Mouse (Mus musculus): ENCODE data around the gene Rel.

Gene Rel

GRCm38 (mm10) chr11:23746102-23746501 lies 24.7 kb downstream of the Rel start:
- no peak for DNase-seq (ENCODE audit: low read depth in 2 of 2, low spot score in 2 of 2)

- DNase-seq (ENCODE audit: low read depth in 2 of 2, low spot score in 2 of 2), result no peak
These were observed 26.4 kb downstream of the Rel start for GRCm38 (mm10) chr11:23744352-23744751.

- DNase-seq (ENCODE audit: low read depth in 2 of 2, low spot score in 2 of 2), result no peak
These were observed 29.4 kb downstream of the Rel start for GRCm38 (mm10) chr11:23741386-23741785.

GRCm38 (mm10) chr11:23740895-23741294 lies 29.9 kb downstream of the Rel start:
- no peak for DNase-seq (ENCODE audit: low read depth in 2 of 2, low spot score in 2 of 2)

GRCm38 (mm10) chr11:23735820-23736470 lies 34.8 kb downstream of the Rel start:
- DNase-seq (ENCODE audit: low read depth in 2 of 2, low spot score in 2 of 2), result no peak

GRCm38 (mm10) chr11:23734749-23735286 lies 36.0 kb downstream of the Rel start:
- no peak for DNase-seq (ENCODE audit: low read depth in 2 of 2, low spot score in 2 of 2)

GRCm38 (mm10) chr11:23732840-23733239 lies 37.9 kb downstream of the Rel start:
- no peak for DNase-seq (ENCODE audit: low read depth in 2 of 2, low spot score in 2 of 2)

GRCm38 (mm10) chr11:23730120-23730519 lies 40.6 kb downstream of the Rel start:
- no peak for DNase-seq (ENCODE audit: low read depth in 2 of 2, low spot score in 2 of 2)

- DNase-seq (ENCODE audit: low read depth in 2 of 2, low spot score in 2 of 2), result no peak
These were observed 42.6 kb downstream of the Rel start for GRCm38 (mm10) chr11:23728186-23728585.

GRCm38 (mm10) chr11:23726441-23726840 lies 44.3 kb downstream of the Rel start:
- DNase-seq (ENCODE audit: low read depth in 2 of 2, low spot score in 2 of 2), result no peak

GRCm38 (mm10) chr11:23725850-23726249 lies 44.9 kb downstream of the Rel start:
- no peak for DNase-seq (ENCODE audit: low read depth in 2 of 2, low spot score in 2 of 2)

- DNase-seq (ENCODE audit: low read depth in 2 of 2, low spot score in 2 of 2), result no peak
These were observed 48.4 kb downstream of the Rel start for GRCm38 (mm10) chr11:23722326-23722725.

- DNase-seq (ENCODE audit: low read depth in 2 of 2, low spot score in 2 of 2), result no peak
These were observed 50.9 kb downstream of the Rel start for GRCm38 (mm10) chr11:23719825-23720224.

- DNase-seq (ENCODE audit: low read depth in 2 of 2, low spot score in 2 of 2), result no peak
These were observed 51.9 kb downstream of the Rel start for GRCm38 (mm10) chr11:23718856-23719255.

GRCm38 (mm10) chr11:23712299-23712698 lies 58.5 kb downstream of the Rel start:
- no peak for DNase-seq (ENCODE audit: low read depth in 2 of 2, low spot score in 2 of 2)

GRCm38 (mm10) chr11:23704604-23705294 lies 66.0 kb downstream of the Rel start:
- no peak for DNase-seq (ENCODE audit: low read depth in 2 of 2, low spot score in 2 of 2)

- no peak for DNase-seq (ENCODE audit: low read depth in 2 of 2, low spot score in 2 of 2)
These were observed 68.9 kb downstream of the Rel start for GRCm38 (mm10) chr11:23701831-23702230.

GRCm38 (mm10) chr11:23699414-23700095 lies 71.2 kb downstream of the Rel start:
- DNase-seq (ENCODE audit: low read depth in 2 of 2, low spot score in 2 of 2), result peak in 1 of 2 experiments; percentile 4

GRCm38 (mm10) chr11:23698526-23698925 lies 72.2 kb downstream of the Rel start:
- no peak for DNase-seq (ENCODE audit: low read depth in 2 of 2, low spot score in 2 of 2)

- no peak for DNase-seq (ENCODE audit: low read depth in 2 of 2, low spot score in 2 of 2)
These were observed 74.9 kb downstream of the Rel start for GRCm38 (mm10) chr11:23695847-23696246.

GRCm38 (mm10) chr11:23693286-23693685 lies 77.5 kb downstream of the Rel start:
- no peak for DNase-seq (ENCODE audit: low read depth in 2 of 2, low spot score in 2 of 2)

GRCm38 (mm10) chr11:23688060-23688459 lies 82.7 kb downstream of the Rel start:
- DNase-seq (ENCODE audit: low read depth in 2 of 2, low spot score in 2 of 2), result no peak

All from CD8-positive naive resting alpha-beta T cell, adult 2 months (primary cell).